Mouse (Mus musculus) gastrocnemius, postnatal 25 days (tissue): ENCODE measurements around the gene Hes7. TPM values are rescaled to one million over a fixed set of nuclear protein-coding genes. Genes with fewer than 3 reads are reported as not detected.
A peak's percentile ranks its signal among the peaks of the same experiment; 100 is the strongest.

Experiments used
- DNase-seq: peaks from one replicate; pipeline ENCODE4 v3.0.0; 2022
- total RNA-seq, 2 experiments: library from RNA; stranded (reverse); gene quantifications; 1 replicate in 1 of 2; 2 replicates in 1 of 2; pipeline ENCODE4 v1.2.3; 2021

The Hes7 gene
- total RNA-seq, 2 experiments from 2014 or later: not detected

DNA sequence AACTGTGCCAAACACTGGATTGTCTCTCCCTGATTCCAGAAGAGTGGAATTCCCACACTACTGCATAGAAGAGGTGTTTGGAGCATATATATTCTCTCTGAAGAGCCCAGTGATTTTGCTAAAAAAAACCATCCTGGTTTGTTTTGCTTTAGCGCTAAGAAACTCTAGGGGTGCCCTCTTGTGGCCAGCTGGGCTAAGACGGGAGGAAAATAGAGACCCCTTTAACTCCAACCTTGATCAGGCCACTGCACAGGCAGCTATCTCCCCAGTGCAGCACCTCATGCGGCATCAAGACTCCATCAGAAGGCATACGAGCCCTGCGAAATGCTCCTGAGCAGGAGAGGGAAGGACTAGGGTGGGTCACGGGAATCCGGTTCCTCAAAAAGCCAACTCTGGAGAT is 30.2 kb downstream of the Hes7 start:
- no peak for DNase-seq

DNA sequence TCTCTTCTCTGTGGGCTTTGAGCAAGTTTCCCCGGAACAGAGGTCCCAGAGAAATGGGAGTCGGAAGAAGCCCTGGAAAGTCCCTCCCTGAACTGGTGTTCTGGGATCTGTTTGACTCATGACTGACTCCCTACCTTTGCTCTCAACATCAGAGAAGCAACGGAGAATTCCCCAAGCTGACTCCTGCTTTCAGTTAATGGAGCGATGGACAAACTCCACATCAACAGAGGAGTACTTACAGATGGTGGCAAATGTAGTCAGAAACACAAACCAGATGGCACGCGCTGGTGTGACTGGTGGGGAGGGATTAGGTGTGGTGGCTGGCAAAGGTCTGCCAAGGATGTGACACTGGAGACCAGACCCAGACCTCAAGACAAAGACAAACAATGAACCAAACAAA is 30.8 kb downstream of the Hes7 start:
- no peak for DNase-seq

DNA sequence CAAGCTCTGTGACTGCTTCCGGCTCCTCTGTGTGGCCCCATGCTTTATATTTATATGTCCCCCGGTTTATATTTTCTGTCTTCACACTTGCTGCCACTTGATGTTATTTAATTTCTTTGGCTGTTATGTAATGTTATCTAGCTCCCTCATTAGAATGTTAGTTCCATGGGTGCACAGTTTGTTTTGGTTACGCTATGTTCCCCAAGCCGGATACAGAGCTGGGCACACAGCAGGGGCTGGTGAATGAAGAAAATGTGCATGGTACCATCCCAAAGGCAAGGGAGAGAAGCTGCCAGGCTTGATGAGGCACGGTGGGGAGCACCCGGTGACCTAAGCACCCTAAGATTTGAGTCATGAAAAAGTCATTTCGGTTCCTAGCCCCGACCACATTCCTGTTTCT is 33.6 kb downstream of the Hes7 start:
- no peak for DNase-seq

DNA sequence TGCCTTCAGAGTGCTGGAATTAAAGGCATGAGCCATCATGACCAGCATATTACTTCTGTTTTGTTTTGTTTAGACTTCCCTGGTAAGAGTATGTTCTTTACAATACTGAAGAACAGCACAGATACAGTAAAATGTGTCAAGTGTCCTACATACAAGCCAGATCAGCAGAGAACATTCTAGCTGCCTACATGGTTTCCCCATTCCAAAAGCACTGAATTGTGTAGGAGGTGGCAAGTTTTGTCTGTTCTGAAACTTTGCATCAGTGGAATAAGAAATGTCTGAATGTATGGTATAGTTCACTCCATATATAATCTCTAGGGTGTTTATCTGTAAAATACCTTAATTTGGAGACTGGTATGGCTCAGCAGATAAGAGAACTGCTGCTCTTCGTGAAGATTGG is 35.1 kb downstream of the Hes7 start:
- DNase-seq: no peak

DNA sequence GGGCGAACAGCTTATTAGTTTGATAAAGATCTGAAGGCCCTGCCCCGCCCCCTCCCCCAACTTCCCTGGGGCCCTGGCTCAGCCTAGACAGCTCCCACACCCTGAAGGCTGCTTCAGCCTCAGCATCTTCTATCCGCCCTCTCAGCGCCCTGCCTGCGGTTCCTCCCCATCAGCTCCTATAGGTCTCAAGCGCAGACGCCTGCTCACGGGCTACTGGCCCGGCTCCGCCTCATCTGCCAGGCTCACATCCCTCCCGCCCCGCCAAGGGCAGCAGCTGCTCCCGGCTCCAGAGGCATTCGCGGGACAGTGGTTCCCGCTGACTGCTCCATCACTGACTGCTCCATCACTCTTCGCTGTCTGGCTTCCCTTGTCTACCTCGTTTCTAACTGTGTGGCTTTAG is 36.6 kb downstream of the Hes7 start, which contains the start of gene Alox12b:
Alox12b (plus strand) TSS at position 190 of the 400 bp plus-strand sequence.
- DNase-seq: no peak

DNA sequence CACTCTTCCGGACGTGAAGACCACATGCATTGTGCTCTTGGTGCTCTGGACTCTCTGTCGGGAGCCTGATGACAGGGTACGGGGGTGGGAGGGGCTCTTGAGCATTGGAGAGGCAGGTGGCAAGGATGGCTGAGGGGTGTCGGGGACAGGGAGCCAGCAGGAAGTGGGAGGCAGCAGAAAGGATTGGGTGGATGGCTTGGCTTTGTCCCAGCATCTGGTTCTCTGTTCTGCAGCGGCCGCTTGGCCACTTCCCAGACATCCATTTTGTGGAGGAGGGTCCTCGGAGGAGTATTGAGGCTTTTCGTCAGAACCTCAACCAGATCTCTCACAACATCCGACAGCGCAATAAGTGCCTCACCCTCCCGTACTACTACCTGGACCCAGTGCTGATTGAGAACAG is 49.1 kb downstream of the Hes7 start:
- DNase-seq: no peak

DNA sequence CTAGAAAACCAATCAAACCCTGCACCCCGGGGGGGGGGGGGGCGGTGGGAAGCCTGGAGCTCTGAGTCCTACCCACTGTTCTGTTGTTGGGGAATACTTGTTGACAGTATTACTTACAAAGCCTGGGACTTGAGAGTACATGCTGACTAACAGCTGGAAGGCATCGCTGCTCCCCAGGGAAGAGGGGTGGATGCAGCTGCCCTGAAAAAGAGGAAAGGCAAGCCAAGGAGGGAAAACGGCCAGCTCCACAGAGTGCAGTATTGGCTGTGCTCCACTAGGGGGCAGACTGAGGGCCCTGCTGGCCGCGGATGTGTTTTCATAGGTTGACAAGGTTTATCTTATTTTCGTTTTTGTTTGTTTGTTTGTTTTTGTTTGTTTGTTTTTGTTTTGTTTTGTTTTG is 51.4 kb downstream of the Hes7 start:
- peak; percentile 85 for DNase-seq

DNA sequence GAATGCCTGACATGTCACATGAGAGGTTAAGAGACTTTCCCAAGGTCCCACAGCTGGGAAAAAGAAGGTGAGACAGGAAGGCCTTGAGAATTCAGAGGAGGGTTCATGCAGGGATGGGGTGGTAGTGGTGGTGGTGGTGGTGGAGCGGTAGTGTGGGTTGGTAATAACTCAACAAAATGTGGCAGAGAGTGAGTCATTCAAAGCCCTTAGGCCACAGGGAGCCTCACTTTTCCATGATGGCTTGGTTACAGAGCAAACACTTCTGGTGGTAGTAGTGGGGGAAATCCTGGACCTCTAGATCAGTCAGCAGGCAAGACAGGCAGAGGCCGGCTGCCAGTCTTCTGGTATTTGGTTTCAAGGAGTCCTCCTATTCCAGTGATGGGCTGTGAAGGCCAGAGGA is 52.4 kb downstream of the Hes7 start:
- DNase-seq: no peak

Other genes with a start within 250 kb of the Hes7 start
- gene Ndel1, start 248.5 kb upstream of the Hes7 start, total RNA-seq: 10 to 100 TPM; 69.4 to 71.0 TPM
- not detected for gene Rnf222, start 231.9 kb upstream of the Hes7 start, total RNA-seq
- gene Rpl26, start 218.8 kb upstream of the Hes7 start, total RNA-seq: 100 to 1,000 TPM; 573 to 637 TPM
- not detected for gene Odf4, start 193.3 kb upstream of the Hes7 start, total RNA-seq
- gene Arhgef15, start 162.9 kb upstream of the Hes7 start, total RNA-seq: 1 to 10 TPM; 8.4 to 9.6 TPM
- gene Slc25a35, start 152.3 kb upstream of the Hes7 start, total RNA-seq: 1 to 10 TPM; 3.8 to 4.6 TPM
- gene Rangrf, start 145.2 kb upstream of the Hes7 start, total RNA-seq: 10 to 100 TPM; 59.6 to 60.4 TPM
- 1 to 10 TPM; 6.7 to 7.0 TPM for gene Pfas, start 111.9 kb upstream of the Hes7 start, total RNA-seq
- 10 to 100 TPM in 1 of 2 experiments, 1 to 10 TPM in 1; 8.9 to 10.9 TPM for gene Ctc1, start 104.5 kb upstream of the Hes7 start, total RNA-seq
- gene Aurkb, start 74.8 kb upstream of the Hes7 start, total RNA-seq: under 1 TPM; 0.54 to 0.88 TPM
- gene Borcs6, start 60.7 kb upstream of the Hes7 start, total RNA-seq: 10 to 100 TPM; 15.5 to 15.9 TPM
- 1 to 10 TPM; 3.9 to 4.1 TPM for gene Tmem107, start 49.6 kb upstream of the Hes7 start, total RNA-seq
- 10 to 100 TPM; 34.9 to 35.2 TPM for gene Vamp2, start 31.9 kb upstream of the Hes7 start, total RNA-seq
- 10 to 100 TPM; 21.0 to 50.8 TPM for gene Per1, start 25.2 kb upstream of the Hes7 start, total RNA-seq
- under 1 TPM in 1 of 2 experiments, not detected in 1; 0.21 TPM for gene 9130213A22Rik, start 2.2 kb downstream of the Hes7 start, total RNA-seq
- not detected for gene Aloxe3, start 5.5 kb downstream of the Hes7 start, total RNA-seq
- under 1 TPM in 1 of 2 experiments, not detected in 1; 0.18 TPM for gene Alox12b, start 36.6 kb downstream of the Hes7 start, total RNA-seq
- gene Alox8, start 77.4 kb downstream of the Hes7 start, total RNA-seq: not detected
- not detected for gene Gucy2e, start 116.6 kb downstream of the Hes7 start, total RNA-seq
- 1 to 10 TPM; 1.2 to 2.5 TPM for gene Cntrob, start 203.4 kb downstream of the Hes7 start, total RNA-seq
- 10 to 100 TPM; 39.6 to 48.3 TPM for gene Trappc1, start 203.6 kb downstream of the Hes7 start, total RNA-seq
- under 1 TPM in 1 of 2 experiments, not detected in 1; 0.13 TPM for gene Kcnab3, start 205.9 kb downstream of the Hes7 start, total RNA-seq
- gene Rnf227, start 220.1 kb downstream of the Hes7 start, total RNA-seq: under 1 TPM in 1 of 2 experiments, not detected in 1; 0.35 TPM
- 10 to 100 TPM; 12.0 to 13.9 TPM for gene Chd3, start 249.0 kb downstream of the Hes7 start, total RNA-seq